Mouse (Mus musculus) limb, embryonic 11.5 days (tissue): ENCODE measurements at regions not wholly inside any gene's neighbourhood (a gene's known extent, or its start where the extent isn't known, plus 50 kb on each side); places are given as distances from the start of the nearest gene placed in this dataset.

Experiments used
- ATAC-seq: fragments of 200-750 bp; cut with Nextera tagmentation; 2 replicates; pipeline ENCODE4 v1.8.0; 2017; ENCODE audit warnings: low read depth; ENCODE audit not compliant: insufficient number of reproducible peaks, low FRiP score, low TSS enrichment
- DNase-seq: peaks from one replicate; pipeline ENCODE4 v3.0.0-alpha.2; 2015; ENCODE audit warnings: low spot score
- H3K27ac ChIP-seq: fragments of 300-500 bp; sonication (generic); replicated peaks from 2 replicates; pipeline ENCODE4 v1.5.1; 2014; ENCODE audit warnings: low read depth, mild to moderate bottlenecking, low read length
- H3K27me3 ChIP-seq: fragments of 300-500 bp; sonication (generic); 2 replicates; pipeline ENCODE4 v1.6.1; 2014; ENCODE audit warnings: mild to moderate bottlenecking, low read length, mixed read lengths; ENCODE audit not compliant: control insufficient read depth, insufficient read depth
- H3K36me3 ChIP-seq: fragments of 300-500 bp; sonication (generic); 2 replicates; pipeline ENCODE4 v1.6.1; 2014; ENCODE audit warnings: mild to moderate bottlenecking, low read length, moderate library complexity, mixed read lengths; ENCODE audit not compliant: control insufficient read depth, insufficient read depth
- H3K4me1 ChIP-seq: fragments of 300-500 bp; sonication (generic); 2 replicates; pipeline ENCODE4 v1.6.1; 2014; ENCODE audit warnings: low read length, mixed read lengths; ENCODE audit not compliant: control insufficient read depth, insufficient read depth
- H3K4me2 ChIP-seq: fragments of 300-500 bp; sonication (generic); 2 replicates; pipeline ENCODE4 v1.6.1; 2014; ENCODE audit warnings: low read depth, mild to moderate bottlenecking, moderate library complexity; ENCODE audit not compliant: severe bottlenecking
- H3K4me3 ChIP-seq: fragments of 300-500 bp; sonication (generic); 2 replicates; pipeline ENCODE4 v1.5.1; 2014; ENCODE audit warnings: low read depth, low read length
- H3K9ac ChIP-seq: fragments of 300-500 bp; sonication (generic); 2 replicates; pipeline ENCODE4 v1.6.1; 2014; ENCODE audit warnings: mild to moderate bottlenecking, low read length
- H3K9me3 ChIP-seq: fragments of 300-500 bp; sonication (generic); 2 replicates; pipeline ENCODE4 v1.6.1; 2016; ENCODE audit warnings: low read length; ENCODE audit not compliant: control insufficient read depth
- WGBS: fragments of 180-500 bp; shearing (Covaris S2); extraction: QIAGEN DNeasy Blood & Tissue Kit; methylation state at CpG from one replicate; pipeline ENCODE4 v1.1.7; 2014; 5-methylcytosine and 5-hydroxymethylcytosine counted together

DNA sequence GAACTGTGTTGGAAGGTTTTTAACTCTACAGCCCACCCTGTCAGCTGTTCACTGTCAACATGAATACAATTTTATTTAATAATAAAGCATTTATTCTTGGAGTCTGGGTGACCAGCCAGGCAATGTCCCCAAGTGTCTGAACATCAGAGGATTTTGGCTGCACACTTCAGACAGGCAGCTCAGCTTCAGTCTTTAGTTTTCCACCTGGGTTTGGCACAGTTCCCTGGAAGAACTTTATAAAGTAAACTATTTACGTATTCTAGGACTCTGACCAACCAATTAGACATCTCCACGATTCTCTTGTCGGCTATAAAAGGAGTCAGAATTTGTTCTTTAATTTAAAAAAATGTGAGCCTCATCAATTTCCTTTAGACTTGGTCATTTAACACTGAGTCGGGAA is 220.8 kb upstream of the 1700056E22Rik start:
- Histone ChIP-seq H3K27me3 (no peaks in the 10 kb centered on the region), H3K9ac (no peak overlapping the region), H3K36me3 (no peaks in the 10 kb centered on the region), H3K4me3 (no peak overlapping the region), H3K27ac (no peak overlapping the region), H3K4me1 (no peaks in the 10 kb centered on the region), H3K4me2 (no peak overlapping the region), H3K9me3 (no peaks in the 10 kb centered on the region)
- 87% methylated on average over 4 of the region's 4 CpGs for WGBS
- no peak for ATAC-seq
- no peak for DNase-seq

DNA sequence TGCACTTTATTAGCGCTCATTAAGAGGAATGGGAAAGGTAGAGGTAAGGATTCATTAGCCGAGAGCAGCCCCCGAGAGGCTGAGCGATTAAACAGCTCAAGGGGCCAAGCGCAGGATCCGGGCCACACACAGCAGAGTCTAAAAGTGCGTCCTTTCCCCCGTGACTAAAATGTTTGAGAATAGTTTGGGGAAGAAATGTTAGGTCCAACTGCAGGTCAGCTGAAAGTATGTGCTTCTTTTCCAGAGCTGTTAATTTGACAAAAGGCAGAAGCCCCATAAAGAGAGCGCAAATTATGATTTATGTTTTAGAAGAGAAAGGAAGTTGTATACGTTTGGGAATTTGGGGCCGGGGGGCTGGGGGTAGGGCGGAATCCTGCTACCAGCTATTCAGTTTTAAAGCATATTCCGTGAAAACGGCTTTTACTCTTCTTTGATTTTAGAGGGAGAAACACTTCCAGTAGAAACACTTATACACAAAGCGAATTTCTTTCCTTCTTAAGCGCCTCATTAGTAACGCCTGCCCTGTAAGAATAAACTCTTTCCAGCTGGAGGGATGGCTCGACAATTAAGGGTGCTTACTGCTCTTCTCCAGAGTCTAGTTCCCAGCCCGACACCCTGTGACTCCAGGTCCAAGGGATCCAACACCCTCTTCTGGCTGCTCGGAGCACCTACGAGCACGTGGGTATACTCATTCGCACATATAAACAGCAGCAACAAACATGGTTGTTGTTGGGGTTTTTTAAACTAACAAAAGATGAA is 210.8 kb upstream of the 1700056E22Rik start:
- ATAC-seq = peak; percentile 78; the same call in 1 of the 2 replicates
- Histone ChIP-seq H3K4me3 (no peak overlapping the region), H3K9me3 (no peaks in the 10 kb centered on the region), H3K4me1 (peaks cover 3% of the 10 kb centered on the region; the same call in 1 of the 2 replicates), H3K9ac (no peak overlapping the region), H3K27ac (no peak overlapping the region), H3K27me3 (no peaks in the 10 kb centered on the region), H3K4me2 (peak overlapping the region; percentile 39), H3K36me3 (no peaks in the 10 kb centered on the region)
- peak; percentile 60 for DNase-seq
- 36% methylated on average over 23 of the region's 23 CpGs for WGBS

DNA sequence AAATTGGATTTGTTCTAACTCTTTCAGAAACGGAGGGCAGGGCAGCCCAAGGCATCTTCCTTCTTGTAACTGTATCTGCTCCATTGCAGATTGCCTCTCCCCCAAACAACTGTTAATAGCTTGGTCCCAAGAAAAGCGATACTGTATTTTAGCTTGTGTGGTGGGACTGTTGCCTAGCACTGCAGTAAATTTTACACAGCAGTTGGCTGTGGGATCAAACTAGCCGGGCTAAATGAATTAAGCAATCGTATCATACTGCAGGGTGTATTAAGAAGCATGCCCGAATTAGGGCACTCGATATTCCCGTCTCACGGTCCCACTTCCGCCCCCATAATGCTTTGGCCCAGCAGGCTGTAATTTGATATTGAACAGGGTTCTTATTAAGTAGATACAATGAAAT is 210.2 kb upstream of the 1700056E22Rik start:
- Histone ChIP-seq H3K4me1 (peaks cover 3% of the 10 kb centered on the region; the same call in 1 of the 2 replicates), H3K27ac (no peak overlapping the region), H3K36me3 (no peaks in the 10 kb centered on the region), H3K27me3 (no peaks in the 10 kb centered on the region), H3K9me3 (no peaks in the 10 kb centered on the region), H3K9ac (no peak overlapping the region), H3K4me2 (peak overlapping the region; percentile 39), H3K4me3 (no peak overlapping the region)
- 35% methylated on average over 9 of the region's 9 CpGs for WGBS
- ATAC-seq (peak; percentile 80), DNase-seq (no peak)

DNA sequence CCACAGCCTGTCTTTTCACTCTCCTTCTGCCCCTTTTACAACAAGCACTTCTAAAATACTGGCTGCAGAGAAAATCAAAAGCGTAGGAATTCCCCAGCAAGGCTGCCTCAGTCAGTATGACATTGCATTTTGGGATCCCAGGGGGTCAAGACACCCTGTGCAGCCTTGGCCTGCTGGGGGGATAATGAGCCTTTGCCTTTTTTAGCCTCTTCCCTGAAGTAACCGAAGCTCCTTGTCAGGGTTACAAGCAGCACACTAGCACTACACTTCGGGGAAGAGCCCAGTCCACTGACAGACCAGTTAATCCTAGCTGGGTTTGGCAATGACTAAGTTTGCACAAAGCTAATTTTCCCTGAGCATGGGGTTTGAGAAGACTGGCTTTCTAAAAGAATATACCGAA is 207.7 kb upstream of the 1700056E22Rik start:
- H3K4me1 ChIP-seq = peaks cover 3% of the 10 kb centered on the region; the same call in 1 of the 2 replicates
- ATAC-seq = no peak
- no peak for DNase-seq
- no peak overlapping the region for H3K4me2 ChIP-seq
- H3K36me3 ChIP-seq = no peaks in the 10 kb centered on the region
- no peak overlapping the region for H3K9ac ChIP-seq
- 75% methylated on average over 4 of the region's 4 CpGs for whole genome bisulfite sequencing
- no peak overlapping the region for H3K27ac ChIP-seq
- no peak overlapping the region for H3K4me3 ChIP-seq
- H3K27me3 ChIP-seq = no peaks in the 10 kb centered on the region
- H3K9me3 ChIP-seq = no peaks in the 10 kb centered on the region

DNA sequence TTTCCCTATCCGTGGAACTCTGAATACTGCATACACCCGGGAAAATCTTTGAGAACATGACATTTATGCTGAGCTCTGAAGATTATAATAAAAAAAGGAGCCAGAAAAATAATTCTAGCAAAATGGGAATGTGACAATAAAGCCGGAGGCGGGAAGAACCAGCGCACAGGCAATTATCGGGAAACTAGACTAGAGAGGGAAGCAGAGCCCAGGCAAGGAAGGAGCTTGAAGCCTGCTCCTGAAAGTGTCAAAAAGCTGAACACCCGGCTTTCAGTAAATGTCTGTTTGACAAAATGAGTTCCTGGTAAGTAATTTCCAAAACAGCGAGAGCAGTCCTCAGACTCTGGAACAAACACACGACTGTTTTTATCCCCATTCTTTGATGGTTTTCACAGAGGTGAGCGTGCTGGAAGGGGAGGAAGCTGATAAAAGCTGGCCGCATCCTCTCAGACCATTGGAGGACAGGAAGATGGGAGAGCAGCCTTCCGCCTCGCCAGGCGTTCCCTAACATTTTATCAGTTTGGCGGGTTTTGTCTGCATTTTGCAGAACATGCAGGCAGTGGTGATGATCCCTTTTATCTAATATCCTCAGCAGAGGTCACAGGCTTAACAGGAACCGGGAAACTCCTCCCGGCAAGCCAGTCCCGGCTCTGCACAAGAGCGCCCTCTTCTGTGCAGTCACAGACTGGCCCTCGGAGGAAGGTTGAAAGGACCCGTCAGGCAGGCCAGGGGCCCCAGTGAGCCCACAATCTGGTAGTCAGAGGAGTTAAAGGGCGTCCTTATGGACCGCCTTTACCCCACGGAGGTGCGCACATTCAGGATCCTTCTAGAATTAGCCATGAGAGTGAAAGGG is 201.3 kb upstream of the 1700056E22Rik start:
- Histone ChIP-seq H3K4me2 (peak overlapping the region; percentile 26), H3K27me3 (no peaks in the 10 kb centered on the region), H3K36me3 (no peaks in the 10 kb centered on the region), H3K9ac (peak overlapping the region; percentile 2; the same call in 1 of the 2 replicates), H3K9me3 (no peaks in the 10 kb centered on the region), H3K4me3 (peak overlapping the region; percentile 12; the same call in 1 of the 2 replicates), H3K4me1 (no peaks in the 10 kb centered on the region), H3K27ac (no peak overlapping the region)
- DNase-seq = peak; percentile 89
- 0 out of 2 replicates have a peak, but pooled peaks have one; percentile 31 for ATAC-seq
- 22% methylated on average over 25 of the region's 25 CpGs for WGBS

DNA sequence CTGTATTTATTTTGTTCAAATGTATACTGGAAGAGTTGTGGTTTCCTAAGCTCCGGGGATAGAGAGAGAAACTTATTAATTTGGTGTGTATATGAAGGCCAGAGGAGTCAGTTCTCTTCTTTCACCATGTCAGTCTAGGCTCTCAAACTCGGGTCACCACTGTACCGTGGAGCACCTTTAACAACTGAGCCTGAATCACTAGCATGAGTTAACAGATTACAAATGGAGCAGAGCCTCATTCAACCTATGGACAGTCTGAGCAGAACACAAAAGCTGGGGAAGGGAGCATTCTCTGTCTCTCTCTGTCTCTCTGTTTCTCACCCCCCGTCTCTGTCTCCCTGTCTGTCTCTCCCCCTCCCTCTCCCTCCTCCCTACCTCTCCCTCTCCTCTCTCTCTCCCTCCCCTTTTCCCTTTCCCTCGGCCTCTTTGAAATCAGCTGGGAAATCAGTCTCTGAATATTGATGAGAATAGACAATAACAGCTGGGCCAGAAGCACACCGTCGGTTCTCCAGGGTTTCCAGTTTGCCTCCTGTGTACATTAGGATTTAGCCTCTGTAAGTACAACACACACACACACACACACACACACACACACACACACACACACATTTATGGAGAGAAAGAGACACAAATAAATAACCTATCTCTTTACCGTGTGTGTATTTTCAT is 200.4 kb upstream of the 1700056E22Rik start:
- no peak overlapping the region for H3K27ac ChIP-seq
- H3K4me3 ChIP-seq = no peak overlapping the region
- no peaks in the 10 kb centered on the region for H3K4me1 ChIP-seq
- DNase-seq (no peak), ATAC-seq (no peak)
- H3K9ac ChIP-seq = no peak overlapping the region
- no peaks in the 10 kb centered on the region for H3K36me3 ChIP-seq
- H3K9me3 ChIP-seq = no peaks in the 10 kb centered on the region
- no peaks in the 10 kb centered on the region for H3K27me3 ChIP-seq
- 72% methylated on average over 8 of the region's 8 CpGs for WGBS
- no peak overlapping the region for H3K4me2 ChIP-seq

DNA sequence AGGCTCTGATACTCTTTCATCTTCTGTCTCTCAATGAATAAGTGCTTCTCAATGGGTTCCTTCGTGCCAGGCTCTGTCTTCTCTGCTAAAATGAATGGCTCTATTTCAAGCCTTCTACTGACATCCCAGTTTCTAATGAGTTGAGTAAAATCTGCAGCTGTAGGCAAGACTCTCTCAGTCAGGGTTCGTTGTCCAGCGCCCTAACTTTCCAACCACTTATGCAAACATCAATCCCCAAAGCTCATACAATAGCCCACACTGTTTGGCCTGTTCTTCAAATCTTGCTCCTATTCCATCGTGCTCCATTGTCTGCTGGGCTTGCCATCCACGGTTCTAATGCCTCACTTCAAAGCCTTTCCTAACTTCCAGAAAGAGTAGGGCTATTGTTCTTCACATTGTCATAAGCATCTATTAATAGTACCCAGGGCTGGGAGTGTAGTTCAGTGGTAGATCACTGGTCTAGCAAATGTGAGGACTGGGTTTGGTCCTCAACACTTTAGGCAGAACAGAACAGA is 199.7 kb upstream of the 1700056E22Rik start:
- ATAC-seq (no peak), DNase-seq (no peak)
- Histone ChIP-seq H3K9me3 (no peaks in the 10 kb centered on the region), H3K27me3 (no peaks in the 10 kb centered on the region), H3K36me3 (no peaks in the 10 kb centered on the region), H3K4me1 (no peaks in the 10 kb centered on the region), H3K4me3 (no peak overlapping the region), H3K4me2 (no peak overlapping the region), H3K9ac (no peak overlapping the region), H3K27ac (no peak overlapping the region)
- WGBS = 86% methylated on average over 5 of the region's 5 CpGs

DNA sequence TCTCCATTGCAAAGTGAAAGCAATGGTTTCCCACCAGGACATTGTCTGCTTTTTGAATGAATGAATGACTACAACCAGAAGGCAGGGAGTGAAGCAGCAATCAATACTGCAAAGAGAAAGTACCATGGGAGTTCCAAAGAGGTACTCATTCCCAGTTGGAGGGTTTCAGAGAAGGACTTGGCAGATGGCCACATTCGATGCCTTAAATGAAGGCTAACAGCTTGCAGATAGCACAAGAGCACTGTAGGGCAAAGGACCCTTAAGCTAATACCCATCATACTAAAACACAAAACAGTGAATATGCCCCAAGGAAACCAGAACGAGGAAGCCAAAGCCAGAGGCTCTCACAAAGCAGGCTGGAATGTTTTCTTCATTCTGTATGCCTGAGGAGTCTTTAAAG is 188.2 kb upstream of the 1700056E22Rik start:
- no peaks in the 10 kb centered on the region for H3K36me3 ChIP-seq
- H3K9ac ChIP-seq = no peak overlapping the region
- no peaks in the 10 kb centered on the region for H3K27me3 ChIP-seq
- no peak overlapping the region for H3K27ac ChIP-seq
- no peak for ATAC-seq
- DNase-seq = no peak
- H3K9me3 ChIP-seq = no peaks in the 10 kb centered on the region
- WGBS = 84% methylated on average over 2 of the region's 2 CpGs
- H3K4me3 ChIP-seq = no peak overlapping the region
- H3K4me2 ChIP-seq = no peak overlapping the region
- no peaks in the 10 kb centered on the region for H3K4me1 ChIP-seq
